Mouse (Mus musculus): ENCODE measurements at regions not wholly inside any gene's neighbourhood (a gene's known extent, or its start where the extent isn't known, plus 50 kb on each side); places are given as distances from the start of the nearest gene placed in this dataset.

DNA sequence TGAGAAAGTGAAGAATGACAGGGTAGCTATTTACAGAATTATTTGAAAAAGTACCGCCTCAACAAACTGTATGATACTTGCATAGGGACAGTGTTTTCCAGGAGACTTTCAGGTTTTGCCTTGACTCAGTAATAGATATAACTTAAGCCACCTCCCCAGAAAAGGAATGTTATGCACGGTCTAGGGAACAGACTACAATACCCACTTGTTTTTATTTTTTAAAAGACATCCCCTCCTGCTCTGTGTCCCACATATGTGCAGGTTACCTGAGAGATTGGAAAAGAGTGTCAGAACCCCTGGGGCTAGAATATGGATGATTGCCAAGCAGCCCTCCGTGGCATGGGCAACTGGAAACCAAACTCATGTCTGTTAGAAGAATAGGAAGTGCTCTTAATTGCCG lies 137.2 kb upstream of the Hmgn3 start:
- H3K9me3 ChIP-seq (replicated peaks; ENCODE audit: control insufficient read depth, low read length): no peaks in the 10 kb centered on the region
- no peak overlapping the region for H3K27ac ChIP-seq (ENCODE audit: low read length)
- WGBS: 52% methylated on average over 4 of the region's 4 CpGs
- no peaks in the 10 kb centered on the region for H3K36me3 ChIP-seq (ENCODE audit: control insufficient read depth, insufficient read depth, low read length)
- no peak overlapping the region for H3K4me3 ChIP-seq (replicated peaks; ENCODE audit: low read length)
- no peaks in the 10 kb centered on the region for H3K27me3 ChIP-seq (ENCODE audit: control insufficient read depth, insufficient read depth, low read length)
- H3K4me1 ChIP-seq (ENCODE audit: control insufficient read depth, insufficient read depth, low read length): no peaks in the 10 kb centered on the region
- no peak overlapping the region for H3K4me2 ChIP-seq (ENCODE audit: low read depth, low read length)
- no peak for ATAC-seq (ENCODE audit: insufficient read depth, low FRiP score)
- H3K9ac ChIP-seq (ENCODE audit: low read length): no peak overlapping the region

DNA sequence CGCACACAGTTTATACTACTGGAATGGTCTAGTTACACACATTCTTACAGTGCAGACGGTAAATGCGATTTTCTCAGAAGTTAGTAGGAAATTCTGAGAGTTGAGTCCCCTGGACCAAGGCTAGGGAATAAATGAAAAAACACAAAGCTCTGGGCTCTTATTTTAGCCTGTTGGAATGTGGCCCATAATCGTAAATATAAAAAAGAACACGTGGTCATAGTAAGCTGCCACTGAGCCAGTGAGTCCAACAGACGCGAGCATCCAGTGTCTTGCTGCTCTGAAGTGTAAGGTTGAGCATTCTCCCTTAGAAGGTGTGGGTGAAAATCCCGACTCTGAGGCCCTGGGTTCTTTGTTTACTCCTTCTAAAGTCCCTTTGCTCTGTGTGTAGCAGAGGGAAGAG lies 136.8 kb upstream of the Hmgn3 start:
- no peaks in the 10 kb centered on the region for H3K36me3 ChIP-seq (ENCODE audit: control insufficient read depth, insufficient read depth, low read length)
- H3K4me2 ChIP-seq (ENCODE audit: low read depth, low read length): no peak overlapping the region
- H3K4me1 ChIP-seq (ENCODE audit: control insufficient read depth, insufficient read depth, low read length): no peaks in the 10 kb centered on the region
- no peak overlapping the region for H3K27ac ChIP-seq (ENCODE audit: low read length)
- no peak for ATAC-seq (ENCODE audit: insufficient read depth, low FRiP score)
- 58% methylated on average over 8 of the region's 8 CpGs for WGBS
- no peaks in the 10 kb centered on the region for H3K27me3 ChIP-seq (ENCODE audit: control insufficient read depth, insufficient read depth, low read length)
- no peak overlapping the region for H3K4me3 ChIP-seq (replicated peaks; ENCODE audit: low read length)
- H3K9ac ChIP-seq (ENCODE audit: low read length): no peak overlapping the region
- H3K9me3 ChIP-seq (replicated peaks; ENCODE audit: control insufficient read depth, low read length): no peaks in the 10 kb centered on the region

DNA sequence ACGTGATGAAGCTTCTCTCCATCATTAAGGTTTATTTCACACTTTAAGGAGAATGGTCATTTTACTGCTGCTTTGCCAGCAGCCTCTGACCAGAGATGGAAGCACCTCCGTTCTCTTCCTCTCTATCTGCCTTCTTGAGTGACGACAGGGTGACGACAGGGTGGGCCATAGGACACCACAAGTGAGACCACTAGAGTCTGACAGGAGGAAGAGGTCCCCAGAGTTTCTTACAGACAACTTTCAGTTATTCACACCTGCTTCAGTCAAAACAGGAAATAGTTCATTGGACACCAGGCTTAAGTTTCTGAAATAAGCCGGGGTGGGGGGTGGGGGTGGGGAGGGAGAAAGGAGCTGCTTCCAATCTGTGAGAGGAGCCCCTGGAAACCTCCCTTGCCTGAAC lies 131.3 kb upstream of the Hmgn3 start:
- Histone ChIP-seq H3K4me3 (replicated peaks; ENCODE audit: low read length) (no peak overlapping the region), H3K36me3 (ENCODE audit: control insufficient read depth, insufficient read depth, low read length) (no peaks in the 10 kb centered on the region), H3K9me3 (replicated peaks; ENCODE audit: control insufficient read depth, low read length) (no peaks in the 10 kb centered on the region), H3K27me3 (ENCODE audit: control insufficient read depth, insufficient read depth, low read length) (no peaks in the 10 kb centered on the region), H3K4me1 (ENCODE audit: control insufficient read depth, insufficient read depth, low read length) (no peaks in the 10 kb centered on the region), H3K9ac (ENCODE audit: low read length) (no peak overlapping the region), H3K27ac (ENCODE audit: low read length) (no peak overlapping the region), H3K4me2 (ENCODE audit: low read depth, low read length) (no peak overlapping the region)
- ATAC-seq (ENCODE audit: insufficient read depth, low FRiP score): no peak
- 61% methylated on average over 5 of the region's 5 CpGs for WGBS

DNA sequence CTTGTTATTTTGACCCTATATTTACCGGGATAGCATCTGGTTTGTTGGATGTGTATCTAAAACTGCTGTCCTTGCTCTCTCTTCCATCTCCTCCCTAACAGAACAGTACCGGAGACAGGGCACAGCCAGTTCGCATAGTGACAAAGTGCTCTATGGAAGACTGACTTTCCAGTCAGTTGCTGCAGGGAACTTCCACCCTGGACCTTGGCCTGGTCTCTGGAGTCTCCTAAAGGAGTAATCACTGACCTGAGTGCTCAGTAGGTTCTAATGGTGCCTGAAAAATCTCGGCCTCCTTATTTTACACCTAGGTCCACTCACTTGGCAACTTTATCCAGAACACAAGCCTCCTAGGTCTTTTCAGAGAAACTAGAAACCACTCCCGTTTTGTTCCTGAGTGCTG lies 130.9 kb upstream of the Hmgn3 start:
- no peaks in the 10 kb centered on the region for H3K4me1 ChIP-seq (ENCODE audit: control insufficient read depth, insufficient read depth, low read length)
- no peak overlapping the region for H3K27ac ChIP-seq (ENCODE audit: low read length)
- no peak for ATAC-seq (ENCODE audit: insufficient read depth, low FRiP score)
- H3K4me3 ChIP-seq (replicated peaks; ENCODE audit: low read length): no peak overlapping the region
- H3K9me3 ChIP-seq (replicated peaks; ENCODE audit: control insufficient read depth, low read length): no peaks in the 10 kb centered on the region
- WGBS: 83% methylated on average over 5 of the region's 5 CpGs
- H3K27me3 ChIP-seq (ENCODE audit: control insufficient read depth, insufficient read depth, low read length): no peaks in the 10 kb centered on the region
- no peak overlapping the region for H3K4me2 ChIP-seq (ENCODE audit: low read depth, low read length)
- no peaks in the 10 kb centered on the region for H3K36me3 ChIP-seq (ENCODE audit: control insufficient read depth, insufficient read depth, low read length)
- H3K9ac ChIP-seq (ENCODE audit: low read length): no peak overlapping the region

DNA sequence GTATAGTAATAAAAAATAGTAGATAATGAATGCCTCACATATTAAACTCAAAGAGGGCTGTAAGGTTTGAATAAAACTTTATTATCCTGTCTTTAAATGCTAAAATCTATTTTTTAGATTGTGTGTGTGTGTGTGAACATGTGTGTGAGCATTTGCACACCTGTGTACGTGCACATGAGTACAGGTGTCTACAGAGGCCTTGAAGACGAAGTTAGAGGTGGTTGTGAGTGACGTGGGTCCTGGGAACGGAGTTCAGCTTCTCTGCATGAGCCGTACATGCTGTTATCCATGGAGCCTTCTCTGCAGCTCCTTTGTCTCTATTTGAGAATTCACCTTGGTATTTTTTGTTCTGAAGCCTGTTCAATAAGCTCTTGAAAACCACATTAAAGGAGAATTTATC lies 129.8 kb upstream of the Hmgn3 start:
- no peaks in the 10 kb centered on the region for H3K36me3 ChIP-seq (ENCODE audit: control insufficient read depth, insufficient read depth, low read length)
- no peak overlapping the region for H3K4me2 ChIP-seq (ENCODE audit: low read depth, low read length)
- H3K27me3 ChIP-seq (ENCODE audit: control insufficient read depth, insufficient read depth, low read length): no peaks in the 10 kb centered on the region
- WGBS: 82% methylated on average over 5 of the region's 5 CpGs
- H3K9me3 ChIP-seq (replicated peaks; ENCODE audit: control insufficient read depth, low read length): no peaks in the 10 kb centered on the region
- no peak for ATAC-seq (ENCODE audit: insufficient read depth, low FRiP score)
- no peak overlapping the region for H3K4me3 ChIP-seq (replicated peaks; ENCODE audit: low read length)
- H3K4me1 ChIP-seq (ENCODE audit: control insufficient read depth, insufficient read depth, low read length): no peaks in the 10 kb centered on the region
- H3K27ac ChIP-seq (ENCODE audit: low read length): no peak overlapping the region
- no peak overlapping the region for H3K9ac ChIP-seq (ENCODE audit: low read length)

DNA sequence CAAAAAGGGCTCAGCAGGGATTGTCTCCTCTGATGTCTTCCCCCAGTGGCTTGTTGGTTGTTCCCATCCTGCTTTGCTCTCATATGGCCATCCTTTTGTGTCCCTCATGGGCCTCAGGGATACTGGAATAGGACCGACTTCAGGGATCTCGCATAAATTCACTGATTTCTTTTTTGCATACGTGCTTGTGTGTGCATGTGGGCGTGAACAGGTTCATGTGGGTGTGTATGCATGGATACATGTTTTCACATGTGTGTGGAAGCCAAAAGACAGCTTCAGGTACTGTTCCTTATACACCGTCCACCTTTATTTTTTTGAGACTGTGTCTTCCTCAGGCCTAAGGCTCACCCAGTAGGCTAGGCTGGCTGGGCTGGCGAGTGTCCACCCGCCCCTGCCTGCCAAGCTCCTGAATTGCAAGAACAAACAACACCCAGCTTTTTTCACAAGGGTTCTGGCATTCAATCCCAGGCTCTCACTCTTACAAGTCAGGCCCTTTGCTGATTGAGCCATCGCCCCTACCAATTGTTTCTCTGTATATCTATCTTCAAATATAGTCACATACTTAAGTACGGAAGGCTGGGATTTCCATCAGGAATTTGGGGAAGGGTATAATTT lies 127.0 kb upstream of the Hmgn3 start:
- ATAC-seq (ENCODE audit: insufficient read depth, low FRiP score): no peak
- no peaks in the 10 kb centered on the region for H3K4me1 ChIP-seq (ENCODE audit: control insufficient read depth, insufficient read depth, low read length)
- no peak overlapping the region for H3K9ac ChIP-seq (ENCODE audit: low read length)
- H3K4me3 ChIP-seq (replicated peaks; ENCODE audit: low read length): no peak overlapping the region
- H3K27me3 ChIP-seq (ENCODE audit: control insufficient read depth, insufficient read depth, low read length): no peaks in the 10 kb centered on the region
- no peaks in the 10 kb centered on the region for H3K9me3 ChIP-seq (replicated peaks; ENCODE audit: control insufficient read depth, low read length)
- no peaks in the 10 kb centered on the region for H3K36me3 ChIP-seq (ENCODE audit: control insufficient read depth, insufficient read depth, low read length)
- WGBS: 79% methylated on average over 9 of the region's 9 CpGs
- no peak overlapping the region for H3K4me2 ChIP-seq (ENCODE audit: low read depth, low read length)
- H3K27ac ChIP-seq (ENCODE audit: low read length): no peak overlapping the region

DNA sequence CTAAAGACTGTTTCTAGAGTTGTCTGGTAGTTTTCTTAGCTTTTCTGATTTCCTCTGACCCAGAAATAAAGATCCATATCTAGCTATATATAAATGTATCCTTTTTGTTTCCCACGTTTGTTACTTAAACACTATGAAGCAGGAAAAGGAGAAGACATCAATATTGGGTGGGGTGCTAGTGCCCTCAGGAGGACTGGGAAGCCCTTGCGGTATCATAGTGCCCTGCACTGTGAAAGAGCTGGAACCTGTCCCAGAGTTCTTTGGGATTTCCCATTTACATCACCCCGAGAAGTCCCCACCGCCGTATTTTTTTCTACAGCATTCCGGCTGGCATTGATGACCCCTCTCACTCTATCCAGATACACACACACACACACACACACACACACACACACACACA lies 119.3 kb upstream of the Hmgn3 start:
- ATAC-seq (ENCODE audit: insufficient read depth, low FRiP score): no peak
- 68% methylated on average over 6 of the region's 6 CpGs for WGBS

DNA sequence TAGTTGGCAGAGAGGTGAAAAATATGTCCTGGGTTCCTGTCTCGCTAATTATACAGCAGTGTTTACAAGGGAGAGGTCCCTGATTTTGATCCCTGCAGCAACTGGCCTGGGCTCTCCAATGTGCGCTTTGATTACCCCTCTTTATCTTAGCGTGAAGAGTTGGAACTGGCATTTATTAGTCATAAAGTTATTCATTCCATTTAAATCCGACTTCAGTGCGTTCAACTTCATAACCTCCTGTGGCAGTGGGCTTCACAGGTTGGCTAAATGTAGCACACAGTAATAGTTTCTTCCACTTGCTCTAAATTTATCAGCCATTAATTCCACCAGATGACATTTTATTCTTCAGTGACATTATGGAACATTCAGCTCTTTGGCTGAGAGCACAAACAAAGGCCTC lies 113.0 kb upstream of the Hmgn3 start:
- no peak overlapping the region for H3K27ac ChIP-seq (ENCODE audit: low read length)
- no peak for ATAC-seq (ENCODE audit: insufficient read depth, low FRiP score)
- H3K27me3 ChIP-seq (ENCODE audit: control insufficient read depth, insufficient read depth, low read length): no peaks in the 10 kb centered on the region
- H3K4me3 ChIP-seq (replicated peaks; ENCODE audit: low read length): no peak overlapping the region
- no peaks in the 10 kb centered on the region for H3K9me3 ChIP-seq (replicated peaks; ENCODE audit: control insufficient read depth, low read length)
- H3K36me3 ChIP-seq (ENCODE audit: control insufficient read depth, insufficient read depth, low read length): no peaks in the 10 kb centered on the region
- no peak overlapping the region for H3K4me2 ChIP-seq (ENCODE audit: low read depth, low read length)
- H3K4me1 ChIP-seq (ENCODE audit: control insufficient read depth, insufficient read depth, low read length): no peaks in the 10 kb centered on the region
- 55% methylated on average over 5 of the region's 5 CpGs for WGBS
- no peak overlapping the region for H3K9ac ChIP-seq (ENCODE audit: low read length)

More for the DNA sequence above, 119.3 kb upstream of the Hmgn3 start:
- no peaks in the 10 kb centered on the region for H3K4me1 ChIP-seq (ENCODE audit: control insufficient read depth, insufficient read depth, low read length)
- no peaks in the 10 kb centered on the region for H3K9me3 ChIP-seq (replicated peaks; ENCODE audit: control insufficient read depth, low read length)
- H3K4me3 ChIP-seq (replicated peaks; ENCODE audit: low read length): no peak overlapping the region
- no peaks in the 10 kb centered on the region for H3K36me3 ChIP-seq (ENCODE audit: control insufficient read depth, insufficient read depth, low read length)
- H3K9ac ChIP-seq (ENCODE audit: low read length): no peak overlapping the region
- no peak overlapping the region for H3K4me2 ChIP-seq (ENCODE audit: low read depth, low read length)
- no peaks in the 10 kb centered on the region for H3K27me3 ChIP-seq (ENCODE audit: control insufficient read depth, insufficient read depth, low read length)
- no peak overlapping the region for H3K27ac ChIP-seq (ENCODE audit: low read length)

DNA sequence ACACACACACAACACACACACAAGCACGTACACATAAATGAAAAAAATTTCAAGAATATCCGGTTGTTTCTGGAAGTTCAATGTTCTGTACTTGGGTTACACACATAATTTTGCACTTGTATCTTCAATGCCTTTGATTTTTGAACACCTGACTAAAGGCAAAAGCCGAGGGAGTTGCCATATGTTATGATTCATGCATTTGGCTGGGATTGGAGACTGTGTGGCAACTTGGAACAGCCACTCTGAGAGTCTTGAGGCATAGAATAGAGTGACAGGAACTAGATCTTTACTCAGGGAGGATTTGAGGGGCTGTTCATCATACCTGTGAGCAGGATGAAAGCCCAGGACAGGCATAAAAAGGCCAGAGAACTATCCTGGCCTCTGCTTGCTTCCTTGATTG lies 112.5 kb upstream of the Hmgn3 start:
- no peaks in the 10 kb centered on the region for H3K36me3 ChIP-seq (ENCODE audit: control insufficient read depth, insufficient read depth, low read length)
- 78% methylated on average over 3 of the region's 3 CpGs for WGBS
- ATAC-seq (ENCODE audit: insufficient read depth, low FRiP score): no peak

DNA sequence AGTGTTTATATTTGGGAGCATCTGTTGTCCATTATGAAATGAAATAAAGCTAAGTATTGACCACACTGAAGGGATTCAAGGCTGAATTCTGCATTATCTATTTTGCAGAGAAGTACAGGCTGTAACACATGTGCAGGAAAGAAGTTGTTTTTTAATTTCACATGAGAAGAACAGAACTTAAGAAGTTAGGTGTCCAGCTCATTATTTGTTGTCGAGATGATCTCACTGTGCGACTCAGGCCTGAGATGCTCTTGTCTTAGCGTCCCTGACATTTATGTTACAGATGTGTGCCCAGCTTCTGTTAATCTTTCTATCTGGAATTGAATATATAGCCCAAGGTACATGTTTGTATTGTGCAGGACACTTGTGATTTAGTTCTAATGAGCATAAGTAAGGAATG lies 112.0 kb upstream of the Hmgn3 start:
- Histone ChIP-seq H3K36me3 (ENCODE audit: control insufficient read depth, insufficient read depth, low read length) (no peaks in the 10 kb centered on the region), H3K9ac (ENCODE audit: low read length) (no peak overlapping the region), H3K27me3 (ENCODE audit: control insufficient read depth, insufficient read depth, low read length) (no peaks in the 10 kb centered on the region), H3K27ac (ENCODE audit: low read length) (no peak overlapping the region), H3K4me1 (ENCODE audit: control insufficient read depth, insufficient read depth, low read length) (no peaks in the 10 kb centered on the region), H3K4me3 (replicated peaks; ENCODE audit: low read length) (no peak overlapping the region), H3K4me2 (ENCODE audit: low read depth, low read length) (no peak overlapping the region), H3K9me3 (replicated peaks; ENCODE audit: control insufficient read depth, low read length) (no peaks in the 10 kb centered on the region)
- no peak for ATAC-seq (ENCODE audit: insufficient read depth, low FRiP score)
- WGBS: 76% methylated on average over 3 of the region's 3 CpGs

More for the DNA sequence above, 112.5 kb upstream of the Hmgn3 start:
- Histone ChIP-seq H3K27ac (ENCODE audit: low read length) (no peak overlapping the region), H3K4me1 (ENCODE audit: control insufficient read depth, insufficient read depth, low read length) (no peaks in the 10 kb centered on the region), H3K9me3 (replicated peaks; ENCODE audit: control insufficient read depth, low read length) (no peaks in the 10 kb centered on the region), H3K4me2 (ENCODE audit: low read depth, low read length) (no peak overlapping the region), H3K4me3 (replicated peaks; ENCODE audit: low read length) (no peak overlapping the region), H3K27me3 (ENCODE audit: control insufficient read depth, insufficient read depth, low read length) (no peaks in the 10 kb centered on the region), H3K9ac (ENCODE audit: low read length) (no peak overlapping the region)

All from stomach, embryonic 16.5 days (tissue).